Mouse (Mus musculus) cerebellum, postnatal 25 days (tissue): ENCODE measurements around the gene Vps4a.
"Not testable (repeated sequence)": the region's sequence is repeated elsewhere in the genome, so short reads cannot be mapped to it uniquely, and the experiment has no call there.

Experiments
- DNase-seq, 2 experiments: peaks; one replicate each; pipeline ENCODE4 v3.0.0; 2021; ENCODE audit warnings: mixed read lengths in 2 of 2

Vps4a gene

GRCm38 (mm10) chr8:107030650-107031576, at the start of gene Vps4a:
Vps4a (plus strand) TSS chr8:107031222.
- peak; percentile 98 for DNase-seq

GRCm38 (mm10) chr8:106985404-106985821, 45.6 kb upstream of the Vps4a start:
- DNase-seq: no peak

- no peak for DNase-seq
Measured at GRCm38 (mm10) chr8:106985951-106986350, 45.1 kb upstream of the Vps4a start.

GRCm38 (mm10) chr8:106987557-106987956, 43.5 kb upstream of the Vps4a start:
- no peak for DNase-seq

- DNase-seq: no peak
Measured at GRCm38 (mm10) chr8:106991393-106991792, 39.6 kb upstream of the Vps4a start.

- DNase-seq: not testable (repeated sequence)
Measured at GRCm38 (mm10) chr8:106996339-106996738, 34.7 kb upstream of the Vps4a start.

- no peak for DNase-seq
Measured at GRCm38 (mm10) chr8:106997416-106997815, 33.6 kb upstream of the Vps4a start.

GRCm38 (mm10) chr8:106999068-106999467, 32.0 kb upstream of the Vps4a start:
- no peak for DNase-seq

- peak; percentile 88 to 94 for DNase-seq
Measured at GRCm38 (mm10) chr8:107002532-107002931, 28.5 kb upstream of the Vps4a start.

GRCm38 (mm10) chr8:107007795-107008194, 23.2 kb upstream of the Vps4a start:
- DNase-seq: no peak

GRCm38 (mm10) chr8:107012666-107013065, 18.4 kb upstream of the Vps4a start:
- DNase-seq: no peak

GRCm38 (mm10) chr8:107014915-107015314, 16.1 kb upstream of the Vps4a start:
- DNase-seq: no peak

GRCm38 (mm10) chr8:107023479-107023878, 7.5 kb upstream of the Vps4a start:
- DNase-seq: no peak

- no peak for DNase-seq
Measured at GRCm38 (mm10) chr8:107029310-107029709, 1.7 kb upstream of the Vps4a start.

GRCm38 (mm10) chr8:107030058-107030457, 964 bp upstream of the Vps4a start:
- no peak for DNase-seq

- no peak for DNase-seq
Measured at GRCm38 (mm10) chr8:107031577-107032090, 612 bp downstream of the Vps4a start.

GRCm38 (mm10) chr8:107033609-107034008, 2.6 kb downstream of the Vps4a start:
- not testable (repeated sequence) for DNase-seq

- no peak for DNase-seq
Measured at GRCm38 (mm10) chr8:107035641-107036040, 4.6 kb downstream of the Vps4a start.

GRCm38 (mm10) chr8:107036626-107037025, 5.6 kb downstream of the Vps4a start:
- DNase-seq: peak in 1 of 2 experiments; percentile 41

- no peak for DNase-seq
Measured at GRCm38 (mm10) chr8:107040632-107041031, 9.6 kb downstream of the Vps4a start.

GRCm38 (mm10) chr8:107045478-107045877, 14.5 kb downstream of the Vps4a start:
- DNase-seq: no peak

GRCm38 (mm10) chr8:107046976-107047375, 16.0 kb downstream of the Vps4a start:
- DNase-seq: no peak

- DNase-seq: peak; percentile 86 to 90
Measured at GRCm38 (mm10) chr8:107048061-107048941, 17.3 kb downstream of the Vps4a start, which contains the start of gene Pdf. Pdf (minus strand) TSS chr8:107048614.
